Mouse (Mus musculus) kidney, adult 10 weeks (tissue): ENCODE measurements around the gene St6galnac1. TPM values are rescaled to one million over a fixed set of nuclear protein-coding genes. Genes with fewer than 3 reads are reported as not detected.

Source experiments
- polyA plus RNA-seq: library from polyadenylated mRNA; stranded (reverse); fragments of 350-450 nt; fragmentation: Illumina TruSeq; extraction: RNeasy Lipid Tissue Mini Kit (QIAGEN cat#74804); gene quantifications from one replicate; pipeline ENCODE4 v1.2.3, GENCODE M21; 2014; ENCODE audit warnings: low read depth, low replicate concordance

Gene St6galnac1
- not detected for polyA plus RNA-seq

DNA sequence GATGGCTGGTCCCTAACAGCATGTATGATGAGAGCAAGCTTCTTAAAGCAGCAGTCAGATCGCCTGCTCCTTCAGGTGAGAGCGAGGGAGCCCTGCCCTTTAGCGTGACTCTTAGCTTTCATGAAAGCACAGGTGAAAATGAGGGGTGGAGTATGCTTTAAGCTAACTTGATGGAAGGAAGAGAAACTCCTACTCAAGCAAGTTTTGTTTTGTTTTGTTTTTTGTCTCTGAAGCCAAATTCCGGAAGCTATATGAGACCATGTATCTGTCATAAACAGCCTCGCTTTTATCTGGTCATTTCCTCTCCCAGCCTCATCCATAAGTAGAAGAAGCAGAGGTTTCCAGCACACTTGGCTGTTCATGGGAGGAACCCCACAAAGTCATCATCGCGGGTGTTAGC is at the start of gene St6galnac1:
Gene St6galnac1 (minus strand): TSS at position 101 of the 400 bp plus-strand sequence.

Other genes starting within 250 kb of the St6galnac1 start
- 0.77 TPM for gene Sphk1, start 244.6 kb downstream of the St6galnac1 start, polyA plus RNA-seq
- 1.1 TPM for gene Ube2o, start 194.1 kb downstream of the St6galnac1 start, polyA plus RNA-seq
- not detected for gene Aanat, start 189.1 kb downstream of the St6galnac1 start, polyA plus RNA-seq
- 0.20 TPM for gene Rhbdf2, start 148.5 kb downstream of the St6galnac1 start, polyA plus RNA-seq
- gene Prcd, start 122.0 kb downstream of the St6galnac1 start, polyA plus RNA-seq: not detected
- gene Cygb, start 121.2 kb downstream of the St6galnac1 start, polyA plus RNA-seq: 0.24 TPM
- gene Mxra7, start 52.5 kb upstream of the St6galnac1 start, polyA plus RNA-seq: 6.0 TPM
- 60.9 TPM for gene Mettl23, start 67.8 kb upstream of the St6galnac1 start, polyA plus RNA-seq
- 8.4 TPM for gene Jmjd6, start 67.9 kb upstream of the St6galnac1 start, polyA plus RNA-seq
- gene Mfsd11, start 76.9 kb upstream of the St6galnac1 start, polyA plus RNA-seq: 31.9 TPM
- 336 TPM for gene Srsf2, start 77.6 kb upstream of the St6galnac1 start, polyA plus RNA-seq
- gene Mgat5b, start 143.4 kb upstream of the St6galnac1 start, polyA plus RNA-seq: not detected